Comparison of ENCODE assay signal across 8 mouse cellular contexts in the genomic region with DNA sequence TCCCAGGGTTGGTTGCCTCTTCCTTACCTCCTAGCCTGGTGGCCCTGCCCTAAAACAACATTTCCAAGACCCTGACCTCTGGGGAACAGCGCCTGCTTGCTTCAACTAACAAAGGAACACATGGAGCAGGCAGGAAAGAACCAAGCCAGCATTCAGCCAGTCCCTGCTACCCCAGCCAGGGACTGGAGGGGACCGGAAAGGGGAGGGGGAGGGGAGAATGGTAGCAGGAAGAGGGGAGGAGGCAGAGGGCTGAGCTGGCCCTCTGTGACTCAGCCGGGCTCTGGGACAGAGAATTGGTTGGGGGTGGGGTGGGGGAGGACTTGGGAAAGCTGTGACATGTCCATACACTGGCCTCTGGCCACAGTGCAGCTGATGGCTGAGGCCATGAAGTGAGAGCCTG. TPM values are rescaled to one million over a fixed set of nuclear protein-coding genes. Genes with fewer than 3 reads are reported as not detected.
A peak's percentile ranks its signal among the peaks of the same experiment; 100 is the strongest.
DNase-seq lines count a peak whose midpoint lies in the region; ATAC-seq lines count a peak whose summit lies in the region.
"Had no signal": no experiment of that assay in that cellular context is flagged by ENCODE, and none has a peak within 500 bp of the region (broad histone marks: within the 10 kb centered on the region; RNA-seq: fewer than 3 reads in every experiment).

No protein-coding gene starts in this region.

- ATAC-seq in forebrain, embryonic 12.5 days (ENCODE audit: low FRiP score), result no peak
- ATAC-seq in midbrain, embryonic 12.5 days (ENCODE audit: low FRiP score, low read depth), result 0 out of 2 replicates have a peak, but pooled peaks have one; percentile 49

- H3K27ac ChIP-seq in forebrain, embryonic 12.5 days, result peak overlapping the region; percentile 43
- peak overlapping the region; percentile 88 for H3K27ac ChIP-seq in limb, embryonic 10.5 days
- H3K27ac ChIP-seq in midbrain, embryonic 12.5 days (replicated peaks), result no peak overlapping the region

- intact Hi-C loops in heart, postnatal 36 days (cut with DNase I), result no loop called here

- no peak overlapping the region for H3K4me3 ChIP-seq in forebrain, embryonic 12.5 days (replicated peaks)
- peak overlapping the region; percentile 6 for H3K4me3 ChIP-seq in limb, embryonic 10.5 days
- no peak overlapping the region for H3K4me3 ChIP-seq in midbrain, embryonic 12.5 days

- H3K9ac ChIP-seq in forebrain, embryonic 12.5 days, result no peak overlapping the region
- no peak overlapping the region for H3K9ac ChIP-seq in midbrain, embryonic 12.5 days (replicated peaks)

- peaks cover 32% of the 10 kb centered on the region for H3K36me3 ChIP-seq in forebrain, embryonic 12.5 days (replicated peaks)
- peaks cover 66% of the 10 kb centered on the region for H3K36me3 ChIP-seq in limb, embryonic 10.5 days
- H3K36me3 ChIP-seq in midbrain, embryonic 12.5 days, result peaks cover 34% of the 10 kb centered on the region

- 9% methylated on average over 3 of the region's 3 CpGs for WGBS in forebrain, embryonic 12.5 days
- WGBS in limb, embryonic 10.5 days, result 16% methylated on average over 3 of the region's 3 CpGs
- 18% methylated on average over 3 of the region's 3 CpGs for WGBS in midbrain, embryonic 12.5 days

- no peaks in the 10 kb centered on the region for H3K27me3 ChIP-seq in forebrain, embryonic 12.5 days
- H3K27me3 ChIP-seq in limb, embryonic 10.5 days (ENCODE audit: low read depth, poor library complexity, severe bottlenecking), result no peaks in the 10 kb centered on the region
- no peaks in the 10 kb centered on the region for H3K27me3 ChIP-seq in midbrain, embryonic 12.5 days

- peaks cover 24% of the 10 kb centered on the region for H3K4me1 ChIP-seq in forebrain, embryonic 12.5 days
- H3K4me1 ChIP-seq in limb, embryonic 10.5 days, result peaks cover 41% of the 10 kb centered on the region
- H3K4me1 ChIP-seq in midbrain, embryonic 12.5 days, result peaks cover 14% of the 10 kb centered on the region

- peak; percentile 76 for DNase-seq in MN1 (ENCODE audit: low spot score)
- DNase-seq in adrenal gland, adult 18-20 months (ENCODE audit: low spot score in 2 of 2), result peak; percentile 36 to 43
- DNase-seq in heart, postnatal 36 days, result peak; percentile 60 to 71
- DNase-seq in limb, embryonic 10.5 days (ENCODE audit: low spot score), result peak; percentile 82
- DNase-seq in thymus, postnatal 10 days (ENCODE audit: low spot score in 2 of 2), result peak; percentile 56 to 73

- no peaks in the 10 kb centered on the region for H3K9me3 ChIP-seq in forebrain, embryonic 12.5 days
- H3K9me3 ChIP-seq in limb, embryonic 10.5 days (replicated peaks), result no peaks in the 10 kb centered on the region
- no peaks in the 10 kb centered on the region for H3K9me3 ChIP-seq in midbrain, embryonic 12.5 days

- H3K4me2 ChIP-seq in forebrain, embryonic 12.5 days, result no peak overlapping the region
- H3K4me2 ChIP-seq in midbrain, embryonic 12.5 days (replicated peaks), result no peak overlapping the region

RNA-seq across cellular contexts. Expression of a gene that starts 12.3 kb away (rescaled TPM):
- 10 to 100 TPM; 16.7 to 17.7 TPM for total RNA-seq in adrenal gland, adult 18-20 months (2021)
- 9.8 and 11.1 TPM in 2 replicates for polyA plus RNA-seq in forebrain, embryonic 12.5 days (2016; fragmentation: Nextera tagmentation; extraction: Ambion mirVana)
- total RNA-seq in heart, postnatal 36 days (2021), result 1 to 10 TPM; 6.4 to 7.5 TPM
- polyA plus RNA-seq in limb, embryonic 10.5 days (2016; fragmentation: Nextera tagmentation; extraction: Ambion mirVana), result 5.9 and 7.1 TPM in 2 replicates
- polyA plus RNA-seq in midbrain, embryonic 12.5 days (2016; fragmentation: Nextera tagmentation; extraction: Ambion mirVana), result 11.4 and 11.9 TPM in 2 replicates

RNA-seq across cellular contexts. Expression of a gene that starts 20.1 kb away (rescaled TPM):
- not detected for total RNA-seq in adrenal gland, adult 18-20 months (2021)
- polyA plus RNA-seq in forebrain, embryonic 12.5 days (2016; fragmentation: Nextera tagmentation; extraction: Ambion mirVana), result 0.14 and 0.27 TPM in 2 replicates
- total RNA-seq in heart, postnatal 36 days (2021), result not detected
- polyA plus RNA-seq in limb, embryonic 10.5 days (2016; fragmentation: Nextera tagmentation; extraction: Ambion mirVana), result 0.06 and 0.08 TPM in 2 replicates
- 0.13 and 0.29 TPM in 2 replicates for polyA plus RNA-seq in midbrain, embryonic 12.5 days (2016; fragmentation: Nextera tagmentation; extraction: Ambion mirVana)
- total RNA-seq: gastrocnemius, postnatal 36 days had no signal

RNA-seq across cellular contexts. Expression of a gene that starts 41.3 kb away (rescaled TPM):
- total RNA-seq in adrenal gland, adult 18-20 months (2021), result 10 to 100 TPM; 34.8 to 37.4 TPM
- 305 and 325 TPM in 2 replicates for polyA plus RNA-seq in forebrain, embryonic 12.5 days (2016; fragmentation: Nextera tagmentation; extraction: Ambion mirVana)
- 10 to 100 TPM; 23.4 to 23.9 TPM for total RNA-seq in heart, postnatal 36 days (2021)
- 431 and 443 TPM in 2 replicates for polyA plus RNA-seq in limb, embryonic 10.5 days (2016; fragmentation: Nextera tagmentation; extraction: Ambion mirVana)
- 264 and 268 TPM in 2 replicates for polyA plus RNA-seq in midbrain, embryonic 12.5 days (2016; fragmentation: Nextera tagmentation; extraction: Ambion mirVana)
